Mouse (Mus musculus) splenic B cell, adult 2 months (primary cell): ENCODE results near the gene Opn5.

Experiments used
- DNase-seq: peaks from one replicate; pipeline ENCODE4 v3.0.0-alpha.2; 2011; ENCODE audit warnings: low read depth, low spot score
- H3K27me3 ChIP-seq: 2 replicates; pipeline ENCODE4 v1.6.1; 2012; ENCODE audit warnings: mild to moderate bottlenecking, low read length, moderate library complexity, mixed read lengths; ENCODE audit not compliant: control insufficient read depth, poor library complexity, insufficient read depth, severe bottlenecking
- H3K36me3 ChIP-seq: 2 replicates; pipeline ENCODE4 v1.6.1; 2012; ENCODE audit warnings: mild to moderate bottlenecking, low read length, moderate library complexity, mixed read lengths; ENCODE audit not compliant: control insufficient read depth, poor library complexity, insufficient read depth, severe bottlenecking

Gene Opn5

GRCm38 (mm10) chr17:42611295-42611694, at the start of gene Opn5:
TSS of gene Opn5 (minus strand) at chr17:42611395.
- Histone ChIP-seq H3K27me3 (no peaks in the 10 kb centered on the region), H3K36me3 (no peaks in the 10 kb centered on the region)
- DNase-seq = no peak

GRCm38 (mm10) chr17:42658634-42659422, 47.6 kb upstream of the Opn5 start:
- no peaks in the 10 kb centered on the region for H3K36me3 ChIP-seq
- DNase-seq = peak; percentile 58
- H3K27me3 ChIP-seq = no peaks in the 10 kb centered on the region

- H3K36me3 ChIP-seq = no peaks in the 10 kb centered on the region
- no peak for DNase-seq
- H3K27me3 ChIP-seq = no peaks in the 10 kb centered on the region
Observed at GRCm38 (mm10) chr17:42643416-42643815, 32.2 kb upstream of the Opn5 start.

- no peak for DNase-seq
- no peaks in the 10 kb centered on the region for H3K36me3 ChIP-seq
- no peaks in the 10 kb centered on the region for H3K27me3 ChIP-seq
Observed at GRCm38 (mm10) chr17:42630206-42630605, 19.0 kb upstream of the Opn5 start.

- peak; percentile 26 for DNase-seq
- no peaks in the 10 kb centered on the region for H3K27me3 ChIP-seq
- H3K36me3 ChIP-seq = no peaks in the 10 kb centered on the region
Observed at GRCm38 (mm10) chr17:42613043-42613737, 2.0 kb upstream of the Opn5 start.

GRCm38 (mm10) chr17:42608270-42608669, 2.9 kb downstream of the Opn5 start:
- no peak for DNase-seq
- no peaks in the 10 kb centered on the region for H3K36me3 ChIP-seq
- H3K27me3 ChIP-seq = no peaks in the 10 kb centered on the region

GRCm38 (mm10) chr17:42602829-42603784, 8.1 kb downstream of the Opn5 start:
- Histone ChIP-seq H3K27me3 (no peaks in the 10 kb centered on the region), H3K36me3 (no peaks in the 10 kb centered on the region)
- peak; percentile 5 for DNase-seq

- Histone ChIP-seq H3K27me3 (no peaks in the 10 kb centered on the region), H3K36me3 (no peaks in the 10 kb centered on the region)
- no peak for DNase-seq
Observed at GRCm38 (mm10) chr17:42586486-42586885, 24.7 kb downstream of the Opn5 start.

GRCm38 (mm10) chr17:42583029-42583331, 28.2 kb downstream of the Opn5 start:
- Histone ChIP-seq H3K27me3 (no peaks in the 10 kb centered on the region), H3K36me3 (no peaks in the 10 kb centered on the region)
- DNase-seq = no peak

GRCm38 (mm10) chr17:42582281-42583028, 28.7 kb downstream of the Opn5 start:
- DNase-seq = no peak
- H3K27me3 ChIP-seq = no peaks in the 10 kb centered on the region
- no peaks in the 10 kb centered on the region for H3K36me3 ChIP-seq

- no peak for DNase-seq
- no peaks in the 10 kb centered on the region for H3K27me3 ChIP-seq
- H3K36me3 ChIP-seq = no peaks in the 10 kb centered on the region
Observed at GRCm38 (mm10) chr17:42580623-42581022, 30.6 kb downstream of the Opn5 start.

GRCm38 (mm10) chr17:42580196-42580595, 31.0 kb downstream of the Opn5 start:
- H3K36me3 ChIP-seq = no peaks in the 10 kb centered on the region
- DNase-seq = no peak
- no peaks in the 10 kb centered on the region for H3K27me3 ChIP-seq

GRCm38 (mm10) chr17:42576671-42577168, 34.5 kb downstream of the Opn5 start:
- no peak for DNase-seq
- Histone ChIP-seq H3K27me3 (no peaks in the 10 kb centered on the region), H3K36me3 (no peaks in the 10 kb centered on the region)

GRCm38 (mm10) chr17:42573786-42574185, 37.4 kb downstream of the Opn5 start:
- Histone ChIP-seq H3K36me3 (no peaks in the 10 kb centered on the region), H3K27me3 (no peaks in the 10 kb centered on the region)
- DNase-seq = no peak
